Mouse (Mus musculus): ENCODE measurements around the gene Lamc3. TPM values are rescaled to one million over a fixed set of nuclear protein-coding genes. Genes with fewer than 3 reads are reported as not detected.

Lamc3 gene
- 57.0 and 63.8 TPM in 2 replicates for polyA plus RNA-seq (2012; rRNA removed)

DNA sequence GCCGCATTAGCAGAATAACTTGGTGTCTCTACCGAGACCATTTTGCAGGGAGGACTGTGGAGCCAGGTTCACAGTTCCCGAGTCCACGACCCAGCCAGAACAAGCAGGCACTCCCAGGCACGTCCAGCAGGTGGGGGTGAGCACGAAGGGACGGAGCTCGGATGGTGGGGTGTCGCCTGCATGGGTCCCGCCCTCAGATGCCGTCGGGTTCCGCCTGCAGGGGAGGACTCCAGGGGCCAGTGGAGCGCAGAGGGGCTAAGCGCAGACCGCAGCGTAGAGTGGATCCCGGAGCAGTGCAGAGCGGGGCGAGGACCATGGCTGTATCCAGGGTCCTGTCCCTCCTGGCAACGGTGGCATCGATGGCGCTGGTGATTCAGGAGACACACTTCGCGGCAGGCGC, at the start of gene Lamc3:
Gene Lamc3 (plus strand): TSS at position 262 of the 400 bp plus-strand sequence.

DNA sequence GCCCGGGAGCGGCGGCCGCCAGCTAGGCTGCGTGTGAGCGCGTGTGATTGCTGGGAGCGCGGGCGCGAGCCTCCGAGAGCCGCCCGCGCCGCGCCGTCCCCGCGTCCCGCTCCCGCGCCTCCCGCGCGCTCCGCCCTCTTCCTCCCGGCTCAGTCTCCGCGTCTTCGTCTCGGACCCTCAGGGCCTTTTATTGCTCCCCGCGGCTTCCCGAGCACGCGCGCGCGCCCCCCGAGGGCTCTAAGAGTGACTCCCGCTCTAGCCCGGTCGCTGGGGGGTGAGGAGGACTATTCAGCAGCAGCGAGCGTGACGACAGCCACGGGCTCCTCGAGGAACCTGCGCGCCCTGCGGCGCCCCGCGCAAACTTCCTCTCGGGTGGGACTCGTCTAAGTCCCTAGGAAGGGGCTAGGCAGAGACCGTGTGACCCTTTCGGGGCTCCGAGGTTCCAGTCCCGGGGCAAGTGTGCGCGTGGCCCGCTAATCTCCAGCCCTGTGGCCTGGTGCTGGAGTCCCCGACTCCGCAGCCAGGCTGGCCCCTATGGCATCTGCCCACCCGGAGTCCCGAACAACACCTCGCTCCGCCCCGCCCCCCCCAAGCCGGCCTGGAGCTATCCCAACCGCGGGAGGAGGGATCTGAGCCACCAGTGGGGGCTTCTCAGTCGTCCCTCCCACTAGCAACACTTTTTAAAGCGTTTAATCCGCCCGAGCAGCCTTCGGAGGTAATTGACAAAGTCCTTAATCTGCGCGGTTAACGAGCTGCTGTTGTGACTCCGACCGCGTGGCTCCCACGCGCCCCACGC, 41.0 kb upstream of the Lamc3 start, which contains the start of gene Fibcd1:
Gene Fibcd1 (minus strand): TSS at position 110 of the 796 bp plus-strand sequence.

DNA sequence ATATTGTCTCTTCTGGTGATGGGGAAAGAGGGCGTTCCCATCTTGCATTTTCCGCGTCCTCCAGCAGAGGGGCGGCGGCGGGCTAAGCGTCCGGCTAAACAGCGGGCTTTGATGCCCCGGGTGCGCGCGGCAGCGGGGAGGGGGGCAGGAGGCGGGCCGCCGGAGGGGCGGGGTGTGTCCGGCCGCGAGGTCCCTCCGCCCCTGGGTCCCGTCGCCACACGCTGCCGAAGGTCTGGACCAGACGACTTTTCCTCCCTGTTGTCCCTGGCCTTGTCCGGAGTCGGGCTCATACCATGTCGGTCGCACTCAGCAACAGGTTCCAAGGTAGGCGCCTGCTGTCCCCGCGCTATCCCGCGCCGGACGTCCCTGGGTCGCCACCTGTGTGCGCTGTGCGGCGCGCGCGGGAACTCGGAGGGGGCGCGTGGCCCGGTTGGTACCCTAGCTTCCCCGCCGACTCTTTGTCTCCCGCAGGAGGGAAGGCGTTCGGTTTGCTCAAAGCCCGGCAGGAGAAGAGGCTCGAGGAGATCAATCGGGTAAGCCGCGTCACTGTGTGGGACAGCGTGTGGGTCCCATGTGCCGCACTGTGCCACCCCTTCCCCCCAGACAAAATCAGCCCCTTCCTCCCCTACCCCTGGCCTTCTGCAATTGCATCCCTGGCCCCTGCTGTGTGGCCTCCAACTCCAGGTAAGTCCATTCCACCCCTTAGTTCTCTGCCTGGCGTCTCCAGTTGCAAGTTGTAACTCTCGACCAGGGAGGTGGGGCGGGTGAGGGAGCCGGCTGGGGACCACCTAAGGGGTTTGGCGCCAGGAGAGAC, 63.2 kb downstream of the Lamc3 start, which contains the start of gene Aif1l:
Gene Aif1l (plus strand): TSS at position 82 of the 814 bp plus-strand sequence.

DNA sequence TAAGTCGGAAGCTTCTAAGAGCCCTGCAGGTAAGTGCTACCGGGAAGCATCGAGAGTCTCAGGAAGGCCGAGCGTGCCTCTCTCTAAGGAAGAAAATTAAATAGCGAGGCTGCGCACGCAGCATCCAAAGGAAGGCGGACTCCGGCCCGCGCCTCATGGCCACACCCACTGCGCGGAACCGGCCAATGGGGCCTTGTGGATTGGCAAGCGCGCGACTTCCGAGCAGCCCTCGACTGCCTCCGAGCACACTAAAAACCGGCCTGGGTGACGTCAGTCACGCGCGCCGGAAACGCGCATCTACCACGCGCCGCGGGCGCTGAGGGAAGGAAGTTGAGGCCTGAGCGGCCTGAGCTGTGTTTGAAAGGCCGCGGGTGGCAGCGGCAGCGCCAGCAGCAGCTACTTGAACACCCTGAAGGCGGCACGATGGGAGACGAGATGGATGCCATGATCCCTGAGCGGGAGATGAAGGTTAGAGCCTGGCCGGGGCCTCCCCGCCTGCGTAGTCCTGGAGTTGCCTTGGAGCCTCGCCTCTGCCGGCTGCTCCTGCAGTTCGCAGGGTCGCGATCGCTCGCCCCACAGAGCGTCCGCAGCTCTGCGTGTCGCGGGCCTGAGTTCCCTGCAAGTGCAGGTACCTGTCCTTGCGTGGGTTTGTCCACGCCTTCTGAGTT, 87.2 kb downstream of the Lamc3 start, which contains the start of gene Nup214:
Gene Nup214 (plus strand): TSS at position 296 of the 668 bp plus-strand sequence.

Other genes starting within 250 kb of the Lamc3 start
- not detected in 2 replicates for gene Prdm12, start 247.3 kb upstream of the Lamc3 start, polyA plus RNA-seq (2012; rRNA removed)
- gene Exosc2, start 216.6 kb upstream of the Lamc3 start, polyA plus RNA-seq (2012; rRNA removed), result 9.2 and 15.8 TPM in 2 replicates
- gene Abl1, start 198.9 kb upstream of the Lamc3 start, polyA plus RNA-seq (2012; rRNA removed), result 87.9 and 93.1 TPM in 2 replicates
- gene Qrfp, start 76.7 kb upstream of the Lamc3 start, polyA plus RNA-seq (2012; rRNA removed), result not detected in 2 replicates
- 0.05 and 0.08 TPM in 2 replicates for gene Fibcd1, start 41.3 kb upstream of the Lamc3 start, polyA plus RNA-seq (2012; rRNA removed)
- gene Aif1l, start 62.8 kb downstream of the Lamc3 start, polyA plus RNA-seq (2012; rRNA removed), result 41.5 and 74.9 TPM in 2 replicates
- 40.4 and 46.9 TPM in 2 replicates for gene Nup214, start 87.1 kb downstream of the Lamc3 start, polyA plus RNA-seq (2012; rRNA removed)
- gene Fam78a, start 197.6 kb downstream of the Lamc3 start, polyA plus RNA-seq (2012; rRNA removed), result 20.4 and 35.3 TPM in 2 replicates
- gene Plpp7, start 208.2 kb downstream of the Lamc3 start, polyA plus RNA-seq (2012; rRNA removed), result 38.3 and 48.7 TPM in 2 replicates